Comparison of ENCODE assay signal across 18 mouse cellular contexts in genomic region chr9:48182718-48183414, GRCm38 (mm10). TPM values are rescaled to one million over a fixed set of nuclear protein-coding genes. Genes with fewer than 3 reads are reported as not detected.
DNase-seq lines count a peak whose midpoint lies in the region; TF ChIP-seq lines count a peak whose summit lies in the region.
"Had no signal": no experiment of that assay in that cellular context is flagged by ENCODE, and none has a peak within 500 bp of the region (broad histone marks: within the 10 kb centered on the region; RNA-seq: fewer than 3 reads in every experiment).

No protein-coding gene starts in this region.

- TF ChIP-seq CTCF in layer of hippocampus, adult 2 months (conservative IDR thresholded peaks at IDR 0.05): no peak

- peak overlapping the region; percentile 40 for H3K27ac ChIP-seq in layer of hippocampus, adult 2 months
- H3K27ac ChIP-seq: intestine, embryonic 15.5 days; limb, embryonic 10.5 days; neural tube, embryonic 12.5 days had no signal

- intact Hi-C loops in heart, postnatal 14 days (cut with DNase I): no loop called here

- DNase-seq in embryo, embryonic 10.5 days (ENCODE audit: low spot score): peak; percentile 18
- DNase-seq in embryo, embryonic 9.5 days (ENCODE audit: extremely low spot score): no peak
- DNase-seq in layer of hippocampus, adult 2 months (ENCODE audit: low spot score in 2 of 2): no peak
- no peak for DNase-seq in layer of hippocampus, postnatal 36 days
- DNase-seq in mesoderm, embryonic 11.5 days (ENCODE audit: low read depth, low spot score): peak; percentile 13
- DNase-seq in retina, embryonic 14.5 days (ENCODE audit: low spot score): peak; percentile 56
- no peak for DNase-seq in heart, postnatal 14 days
- no peak for DNase-seq in layer of hippocampus, postnatal 14 days (ENCODE audit: low spot score in 2 of 2)
- DNase-seq: adrenal gland, adult 2 months; gastrocnemius, postnatal 25 days; lung, adult 2 months; lung, postnatal 36 days; right cerebral cortex, postnatal 4 days; thymus, postnatal 36 days had no signal

- H3K4me3 ChIP-seq in layer of hippocampus, adult 2 months: no peak overlapping the region
- H3K4me3 ChIP-seq: intestine, embryonic 15.5 days; left cerebral cortex, adult 2 months; limb, embryonic 10.5 days; neural tube, embryonic 12.5 days had no signal

RNA-seq across cellular contexts. Expression of gene Nxpe4, which starts 21.0 kb away (rescaled TPM):
- total RNA-seq in layer of hippocampus, adult 2 months (2021): 1 to 10 TPM; 8.3 TPM
- 1 to 10 TPM; 8.1 to 8.4 TPM for total RNA-seq in layer of hippocampus, postnatal 36 days (2021)
- 10 to 100 TPM; 12.1 to 13.1 TPM for total RNA-seq in heart, postnatal 14 days (2021)
- total RNA-seq in layer of hippocampus, postnatal 14 days (2021): 10 to 100 TPM; 10.8 to 10.9 TPM

Comparison
In these comparisons a context has a peak if more than half of its experiments do, and no peak if none do; other contexts are left out.
1. DNase-seq: peak in embryo, embryonic 10.5 days (single experiment), mesoderm, embryonic 11.5 days (single experiment) and retina, embryonic 14.5 days (single experiment); none in embryo, embryonic 9.5 days (single experiment), layer of hippocampus, adult 2 months (0 of 2), layer of hippocampus, postnatal 36 days (0 of 2), heart, postnatal 14 days (0 of 2) and layer of hippocampus, postnatal 14 days (0 of 2).